ENCODE assay signal across 15 mouse cellular contexts in genomic region chrX:102366510-102366909, GRCm38 (mm10).
DNase-seq lines count a peak whose midpoint lies in the region; ATAC-seq lines count a peak whose summit lies in the region.
"Had no signal": no experiment of that assay in that cellular context is flagged by ENCODE, and none has a peak within 500 bp of the region (broad histone marks: within the 10 kb centered on the region; RNA-seq: fewer than 3 reads in every experiment).

No protein-coding gene starts in this region.

- DNase-seq in adrenal gland, adult 2 months, result peak; percentile 42
- no peak for DNase-seq in adrenal gland, adult 8-10 months
- DNase-seq in left cerebral cortex, postnatal 4 days, result peak; percentile 41
- no peak for DNase-seq in left cerebral cortex, postnatal 10 days (ENCODE audit: extremely low spot score in 1 of 2, low spot score in 2 of 2)
- peak; percentile 75 to 78 for DNase-seq in cerebellum, adult 18-20 months
- peak; percentile 73 to 76 for DNase-seq in cerebellum, postnatal 36 days
- no peak for DNase-seq in urinary bladder, postnatal 36 days (ENCODE audit: low spot score in 2 of 2)
- DNase-seq: kidney, adult 9 months; liver, embryonic 13.5 days; right cerebral cortex, postnatal 25 days had no signal

- intact Hi-C loops in left cerebral cortex, postnatal 4 days (cut with DNase I), result no loop called here
- intact Hi-C loops in left cerebral cortex, postnatal 10 days (cut with DNase I), result no loop called here

- no peak for ATAC-seq in erythroblast, adult 5-6 weeks (replicated peaks; ENCODE audit: low FRiP score, poor library complexity, severe bottlenecking)
- ATAC-seq: CD4-positive, CD25-positive, alpha-beta regulatory T cell, adult 4 months; forebrain, embryonic 14.5 days; inflammation-experienced regulatory T-cells, adult 6 months; lung, postnatal 0 days had no signal

Comparison
In these comparisons a context has a peak if more than half of its experiments do, and no peak if none do; other contexts are left out.
1. DNase-seq: peak in adrenal gland, adult 2 months (single experiment), left cerebral cortex, postnatal 4 days (single experiment), cerebellum, adult 18-20 months (2 of 2) and cerebellum, postnatal 36 days (2 of 2); none in adrenal gland, adult 8-10 months (single experiment), left cerebral cortex, postnatal 10 days (0 of 2) and urinary bladder, postnatal 36 days (0 of 2).